Mouse (Mus musculus) heart, adult 2 months (tissue): ENCODE data around the gene Plxna4.

Source experiments
- CTCF ChIP-seq: fragments of 200-600 bp; IDR thresholded peaks from 2 replicates; pipeline ENCODE4 v1.8.1; 2022; ENCODE audit warnings: antibody characterized with exemption, mild to moderate bottlenecking, moderate library complexity
- POLR2A ChIP-seq: fragments of 200-500 bp; IDR thresholded peaks from 2 replicates; pipeline ENCODE4 v1.6.1; 2011; ENCODE audit warnings: mild to moderate bottlenecking, low read depth, low read length, control low read depth; ENCODE audit not compliant: insufficient read depth

- TF ChIP-seq CTCF, result peak; percentile 27
- no peak for TF ChIP-seq POLR2A
Observed at GRCm38 (mm10) chr6:32583582-32583981, 4.4 kb downstream of the Plxna4 start.
